Mouse (Mus musculus): ENCODE measurements at regions not wholly inside any gene's neighbourhood (a gene's known extent, or its start where the extent isn't known, plus 50 kb on each side); places are given as distances from the start of the nearest gene placed in this dataset.

GRCm38 (mm10) chr12:38928786-38929351 lies 149.7 kb downstream of the Etv1 start:
- Histone ChIP-seq H3K4me1 (ENCODE audit: control insufficient read depth, insufficient read depth, low read depth, low read length) (no peaks in the 10 kb centered on the region), H3K27me3 (replicated peaks; ENCODE audit: control insufficient read depth, insufficient read depth, low read length) (no peaks in the 10 kb centered on the region), H3K4me3 (ENCODE audit: low read length) (no peak overlapping the region), H3K36me3 (ENCODE audit: control insufficient read depth, insufficient read depth, low read length) (no peaks in the 10 kb centered on the region), H3K9ac (ENCODE audit: low read depth, low read length) (no peak overlapping the region), H3K4me2 (ENCODE audit: low read length) (peak overlapping the region; percentile 34), H3K9me3 (ENCODE audit: control insufficient read depth, low read length) (no peaks in the 10 kb centered on the region), H3K27ac (ENCODE audit: low read depth, low read length) (no peak overlapping the region)
- ATAC-seq, result peak; percentile 85
- WGBS, result 45% methylated on average over 11 of the region's 11 CpGs

- no peak for ATAC-seq
- no peaks in the 10 kb centered on the region for H3K27me3 ChIP-seq (replicated peaks; ENCODE audit: control insufficient read depth, insufficient read depth, low read length)
- WGBS, result 81% methylated on average over 1 of the region's 1 CpGs
Observed at GRCm38 (mm10) chr12:38929644-38930043, 150.5 kb downstream of the Etv1 start.

GRCm38 (mm10) chr12:38931769-38932168 lies 152.6 kb downstream of the Etv1 start:
- ATAC-seq, result no peak
- 92% methylated on average over 2 of the region's 2 CpGs for WGBS
- Histone ChIP-seq H3K9me3 (ENCODE audit: control insufficient read depth, low read length) (no peaks in the 10 kb centered on the region), H3K36me3 (ENCODE audit: control insufficient read depth, insufficient read depth, low read length) (no peaks in the 10 kb centered on the region), H3K4me1 (ENCODE audit: control insufficient read depth, insufficient read depth, low read depth, low read length) (no peaks in the 10 kb centered on the region), H3K27me3 (replicated peaks; ENCODE audit: control insufficient read depth, insufficient read depth, low read length) (no peaks in the 10 kb centered on the region), H3K9ac (ENCODE audit: low read depth, low read length) (no peak overlapping the region), H3K4me2 (ENCODE audit: low read length) (no peak overlapping the region), H3K27ac (ENCODE audit: low read depth, low read length) (no peak overlapping the region), H3K4me3 (ENCODE audit: low read length) (no peak overlapping the region)

More at GRCm38 (mm10) chr12:38929644-38930043, 150.5 kb downstream of the Etv1 start:
- Histone ChIP-seq H3K4me1 (ENCODE audit: control insufficient read depth, insufficient read depth, low read depth, low read length) (no peaks in the 10 kb centered on the region), H3K9ac (ENCODE audit: low read depth, low read length) (no peak overlapping the region), H3K9me3 (ENCODE audit: control insufficient read depth, low read length) (no peaks in the 10 kb centered on the region), H3K4me2 (ENCODE audit: low read length) (no peak overlapping the region), H3K27ac (ENCODE audit: low read depth, low read length) (no peak overlapping the region), H3K4me3 (ENCODE audit: low read length) (no peak overlapping the region), H3K36me3 (ENCODE audit: control insufficient read depth, insufficient read depth, low read length) (no peaks in the 10 kb centered on the region)

DNA sequence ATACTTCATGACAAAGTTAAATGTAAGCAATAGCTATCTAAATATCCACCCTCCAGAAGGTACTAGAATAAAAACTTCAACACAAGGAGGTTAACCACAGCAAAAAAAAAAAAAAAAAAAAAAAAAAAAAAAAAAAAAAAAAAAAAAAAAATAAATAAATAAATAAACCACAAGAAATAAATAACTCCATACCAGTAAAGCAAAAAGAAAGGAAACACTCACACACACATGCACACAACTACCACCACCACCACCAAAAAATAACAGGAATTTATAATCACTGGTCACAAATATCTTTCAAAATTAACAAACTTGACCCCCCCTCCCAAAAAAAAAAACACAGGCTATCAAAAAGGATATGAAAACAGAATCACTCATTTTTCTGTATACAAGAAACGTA lies 180.4 kb downstream of the Etv1 start:
- Histone ChIP-seq H3K9ac (ENCODE audit: low read depth, low read length) (no peak overlapping the region), H3K36me3 (ENCODE audit: control insufficient read depth, insufficient read depth, low read length) (no peaks in the 10 kb centered on the region), H3K4me2 (ENCODE audit: low read length) (no peak overlapping the region), H3K27me3 (replicated peaks; ENCODE audit: control insufficient read depth, insufficient read depth, low read length) (no peaks in the 10 kb centered on the region), H3K27ac (ENCODE audit: low read depth, low read length) (no peak overlapping the region), H3K9me3 (ENCODE audit: control insufficient read depth, low read length) (no peaks in the 10 kb centered on the region), H3K4me3 (ENCODE audit: low read length) (no peak overlapping the region), H3K4me1 (ENCODE audit: control insufficient read depth, insufficient read depth, low read depth, low read length) (no peaks in the 10 kb centered on the region)
- 73% methylated on average over 1 of the region's 1 CpGs for WGBS
- ATAC-seq, result no peak

GRCm38 (mm10) chr12:38962302-38962701 lies 183.1 kb downstream of the Etv1 start:
- H3K9ac ChIP-seq (ENCODE audit: low read depth, low read length), result no peak overlapping the region
- no peaks in the 10 kb centered on the region for H3K9me3 ChIP-seq (ENCODE audit: control insufficient read depth, low read length)
- no peaks in the 10 kb centered on the region for H3K27me3 ChIP-seq (replicated peaks; ENCODE audit: control insufficient read depth, insufficient read depth, low read length)
- no peaks in the 10 kb centered on the region for H3K36me3 ChIP-seq (ENCODE audit: control insufficient read depth, insufficient read depth, low read length)
- no peak overlapping the region for H3K4me3 ChIP-seq (ENCODE audit: low read length)
- no peak overlapping the region for H3K27ac ChIP-seq (ENCODE audit: low read depth, low read length)
- no peak overlapping the region for H3K4me2 ChIP-seq (ENCODE audit: low read length)
- ATAC-seq, result no peak
- no peaks in the 10 kb centered on the region for H3K4me1 ChIP-seq (ENCODE audit: control insufficient read depth, insufficient read depth, low read depth, low read length)

DNA sequence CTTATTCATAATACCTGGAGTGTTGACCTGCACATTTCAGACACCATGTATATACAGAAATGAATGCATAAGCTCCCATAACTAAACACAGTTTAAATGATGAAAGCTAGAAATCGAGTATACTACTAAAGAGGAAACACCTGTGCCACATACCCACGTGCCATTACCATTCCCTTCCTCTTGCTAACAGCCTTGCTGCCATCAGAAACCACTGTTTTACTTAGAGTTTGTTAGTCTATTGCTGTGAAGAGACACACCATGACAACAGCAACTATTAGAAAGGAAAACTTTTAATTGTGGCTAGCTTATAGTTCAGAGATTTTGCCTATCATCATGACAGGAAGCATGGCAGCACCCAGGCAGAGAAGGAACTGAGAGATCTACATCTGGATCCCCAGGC lies 191.2 kb downstream of the Etv1 start:
- H3K9me3 ChIP-seq (ENCODE audit: control insufficient read depth, low read length), result no peaks in the 10 kb centered on the region
- WGBS, result 61% methylated on average over 2 of the region's 2 CpGs
- H3K4me2 ChIP-seq (ENCODE audit: low read length), result no peak overlapping the region
- ATAC-seq, result no peak
- no peak overlapping the region for H3K4me3 ChIP-seq (ENCODE audit: low read length)
- H3K9ac ChIP-seq (ENCODE audit: low read depth, low read length), result no peak overlapping the region
- no peaks in the 10 kb centered on the region for H3K36me3 ChIP-seq (ENCODE audit: control insufficient read depth, insufficient read depth, low read length)
- no peaks in the 10 kb centered on the region for H3K4me1 ChIP-seq (ENCODE audit: control insufficient read depth, insufficient read depth, low read depth, low read length)
- no peaks in the 10 kb centered on the region for H3K27me3 ChIP-seq (replicated peaks; ENCODE audit: control insufficient read depth, insufficient read depth, low read length)
- H3K27ac ChIP-seq (ENCODE audit: low read depth, low read length), result no peak overlapping the region

DNA sequence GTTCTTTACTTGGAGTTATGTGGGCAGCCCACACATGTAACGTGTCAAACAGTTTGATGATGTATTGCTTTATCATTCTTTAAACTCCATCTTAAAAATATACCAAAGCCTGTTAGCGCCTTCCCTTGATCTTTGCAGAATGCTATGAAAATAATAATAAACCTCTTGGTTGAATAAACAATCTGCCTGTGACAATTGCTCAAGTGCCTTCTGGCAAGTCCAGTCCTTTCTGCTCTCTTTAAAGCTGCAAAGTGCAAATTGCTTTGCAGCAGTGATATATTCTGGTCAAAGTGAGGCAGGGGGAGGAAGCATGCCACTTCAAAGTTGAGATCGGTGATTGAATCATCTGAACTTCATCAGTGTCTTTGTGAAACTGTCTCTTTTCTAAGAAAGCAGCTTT lies 193.0 kb downstream of the Etv1 start:
- H3K4me1 ChIP-seq (ENCODE audit: control insufficient read depth, insufficient read depth, low read depth, low read length), result no peaks in the 10 kb centered on the region
- WGBS, result 93% methylated on average over 3 of the region's 3 CpGs
- no peak for ATAC-seq
- H3K4me2 ChIP-seq (ENCODE audit: low read length), result no peak overlapping the region
- no peaks in the 10 kb centered on the region for H3K9me3 ChIP-seq (ENCODE audit: control insufficient read depth, low read length)
- H3K36me3 ChIP-seq (ENCODE audit: control insufficient read depth, insufficient read depth, low read length), result no peaks in the 10 kb centered on the region
- H3K27ac ChIP-seq (ENCODE audit: low read depth, low read length), result no peak overlapping the region
- no peak overlapping the region for H3K9ac ChIP-seq (ENCODE audit: low read depth, low read length)
- H3K27me3 ChIP-seq (replicated peaks; ENCODE audit: control insufficient read depth, insufficient read depth, low read length), result no peaks in the 10 kb centered on the region
- H3K4me3 ChIP-seq (ENCODE audit: low read length), result no peak overlapping the region

DNA sequence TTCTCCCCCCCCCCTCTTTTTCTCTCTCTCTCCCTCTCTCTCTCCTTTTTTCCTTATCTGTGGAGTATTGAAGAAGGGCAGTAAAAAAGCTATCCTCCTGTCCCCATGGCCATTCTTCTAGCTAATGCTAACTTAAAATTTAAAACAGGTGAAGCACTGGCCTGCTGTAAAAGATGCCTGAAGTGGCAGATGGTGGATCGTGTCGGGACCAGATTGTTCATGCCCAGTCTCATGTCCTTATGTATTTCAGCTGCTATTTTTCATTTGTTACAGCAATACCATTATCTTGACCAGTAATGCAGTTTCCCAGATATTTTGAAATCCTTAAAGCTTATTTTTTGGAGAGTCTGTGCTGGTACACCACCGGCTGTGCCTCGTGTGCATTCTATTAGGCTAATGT lies 196.3 kb downstream of the Etv1 start:
- no peak overlapping the region for H3K4me3 ChIP-seq (ENCODE audit: low read length)
- H3K36me3 ChIP-seq (ENCODE audit: control insufficient read depth, insufficient read depth, low read length), result no peaks in the 10 kb centered on the region
- H3K4me2 ChIP-seq (ENCODE audit: low read length), result no peak overlapping the region
- no peak overlapping the region for H3K27ac ChIP-seq (ENCODE audit: low read depth, low read length)
- 82% methylated on average over 4 of the region's 4 CpGs for WGBS
- H3K27me3 ChIP-seq (replicated peaks; ENCODE audit: control insufficient read depth, insufficient read depth, low read length), result no peaks in the 10 kb centered on the region
- ATAC-seq, result no peak
- no peaks in the 10 kb centered on the region for H3K4me1 ChIP-seq (ENCODE audit: control insufficient read depth, insufficient read depth, low read depth, low read length)
- no peak overlapping the region for H3K9ac ChIP-seq (ENCODE audit: low read depth, low read length)
- no peaks in the 10 kb centered on the region for H3K9me3 ChIP-seq (ENCODE audit: control insufficient read depth, low read length)

DNA sequence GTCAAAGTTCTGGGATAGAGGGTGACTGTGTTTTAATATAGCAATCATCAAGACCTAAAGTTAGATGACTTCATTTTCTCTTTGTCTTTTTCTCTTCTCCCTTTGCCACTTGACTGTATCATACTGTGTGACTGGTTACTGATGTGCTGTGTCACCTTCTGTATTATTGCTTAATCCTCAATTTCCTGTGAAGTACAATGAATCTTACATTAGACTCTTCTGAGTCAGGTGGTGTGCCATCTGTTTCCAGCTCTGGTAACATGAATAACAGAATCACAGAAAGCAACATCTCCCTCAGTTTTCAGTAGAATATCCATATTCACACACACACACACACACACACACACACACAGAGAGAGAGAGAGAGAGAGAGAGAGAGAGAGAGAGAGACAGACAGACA lies 203.2 kb downstream of the Etv1 start:
- Histone ChIP-seq H3K27me3 (replicated peaks; ENCODE audit: control insufficient read depth, insufficient read depth, low read length) (no peaks in the 10 kb centered on the region), H3K27ac (ENCODE audit: low read depth, low read length) (no peak overlapping the region), H3K4me3 (ENCODE audit: low read length) (no peak overlapping the region), H3K4me1 (ENCODE audit: control insufficient read depth, insufficient read depth, low read depth, low read length) (no peaks in the 10 kb centered on the region), H3K36me3 (ENCODE audit: control insufficient read depth, insufficient read depth, low read length) (no peaks in the 10 kb centered on the region), H3K9me3 (ENCODE audit: control insufficient read depth, low read length) (no peaks in the 10 kb centered on the region), H3K4me2 (ENCODE audit: low read length) (no peak overlapping the region), H3K9ac (ENCODE audit: low read depth, low read length) (no peak overlapping the region)
- ATAC-seq, result no peak

GRCm38 (mm10) chr12:38985909-38986308 lies 206.7 kb downstream of the Etv1 start:
- no peaks in the 10 kb centered on the region for H3K9me3 ChIP-seq (ENCODE audit: control insufficient read depth, low read length)
- no peak for ATAC-seq
- no peak overlapping the region for H3K27ac ChIP-seq (ENCODE audit: low read depth, low read length)
- WGBS, result 93% methylated on average over 2 of the region's 2 CpGs
- H3K36me3 ChIP-seq (ENCODE audit: control insufficient read depth, insufficient read depth, low read length), result no peaks in the 10 kb centered on the region
- H3K4me2 ChIP-seq (ENCODE audit: low read length), result no peak overlapping the region
- no peaks in the 10 kb centered on the region for H3K27me3 ChIP-seq (replicated peaks; ENCODE audit: control insufficient read depth, insufficient read depth, low read length)
- H3K4me1 ChIP-seq (ENCODE audit: control insufficient read depth, insufficient read depth, low read depth, low read length), result no peaks in the 10 kb centered on the region
- no peak overlapping the region for H3K9ac ChIP-seq (ENCODE audit: low read depth, low read length)
- no peak overlapping the region for H3K4me3 ChIP-seq (ENCODE audit: low read length)

Measured in hindbrain, embryonic 16.5 days (tissue).